Mouse (Mus musculus) lung, postnatal 25 days (tissue): ENCODE results near the gene Pard3b.

Experiments used
- DNase-seq: peaks from one replicate; pipeline ENCODE4 v3.0.0; 2022; ENCODE audit warnings: low spot score

Gene Pard3b

DNA sequence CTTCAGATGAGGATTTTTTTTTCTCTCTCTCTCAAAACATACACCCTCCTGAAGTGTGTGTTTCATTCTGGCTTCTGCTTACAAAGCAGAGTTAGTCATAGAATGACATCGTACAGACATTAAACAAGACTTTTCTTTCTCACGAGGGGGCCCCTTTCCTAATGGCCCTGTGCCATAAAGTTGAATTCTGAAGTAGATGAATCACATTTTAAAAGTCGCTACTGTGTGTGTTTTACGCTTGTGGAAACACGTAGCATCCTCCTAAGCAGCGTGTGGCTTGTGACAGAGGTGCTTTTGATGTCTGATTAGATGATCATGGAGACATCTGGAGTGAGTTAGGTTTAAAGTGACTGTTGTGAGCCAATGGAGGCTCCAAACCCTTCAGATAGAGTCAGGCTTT is 447.4 kb downstream of the Pard3b start:
- no peak for DNase-seq

DNA sequence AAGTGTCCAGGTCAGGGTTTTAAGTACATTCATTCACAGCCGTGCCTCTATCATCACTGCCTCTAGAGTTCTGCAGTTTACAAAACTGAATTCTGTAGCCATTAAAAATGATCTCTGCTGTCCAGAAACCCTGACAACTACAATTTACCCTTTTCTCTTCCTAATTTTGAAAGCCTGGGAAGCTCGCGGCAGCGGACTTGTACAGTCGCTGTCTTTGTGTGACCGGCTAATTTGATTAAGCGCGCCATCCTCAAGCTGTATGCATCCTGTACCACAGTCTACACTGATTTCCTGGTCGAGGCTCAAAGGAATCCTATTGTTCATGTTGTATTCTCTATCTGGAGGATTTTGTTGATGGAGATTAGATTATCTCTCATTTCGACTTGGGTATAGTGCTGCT is 448.8 kb downstream of the Pard3b start:
- DNase-seq: no peak

DNA sequence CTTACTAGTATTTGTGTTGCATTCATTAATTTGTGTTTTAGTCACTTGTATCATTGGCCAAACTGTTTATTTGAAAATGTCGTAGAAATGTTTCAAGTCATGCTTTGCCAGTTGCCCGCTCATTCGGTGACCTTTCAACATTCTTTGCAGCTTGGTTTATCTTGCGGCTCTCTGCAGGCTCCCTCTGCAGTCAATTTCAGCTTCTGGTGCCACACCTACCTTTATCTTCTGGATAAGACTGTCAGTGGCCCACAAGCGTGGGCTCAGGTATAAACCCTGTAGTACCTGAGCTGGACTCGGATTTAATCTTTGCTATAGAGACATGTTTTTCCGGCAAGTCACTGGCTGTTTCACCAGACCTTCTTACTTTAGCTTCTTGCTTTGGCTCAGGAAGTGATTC is 456.3 kb downstream of the Pard3b start:
- no peak for DNase-seq

DNA sequence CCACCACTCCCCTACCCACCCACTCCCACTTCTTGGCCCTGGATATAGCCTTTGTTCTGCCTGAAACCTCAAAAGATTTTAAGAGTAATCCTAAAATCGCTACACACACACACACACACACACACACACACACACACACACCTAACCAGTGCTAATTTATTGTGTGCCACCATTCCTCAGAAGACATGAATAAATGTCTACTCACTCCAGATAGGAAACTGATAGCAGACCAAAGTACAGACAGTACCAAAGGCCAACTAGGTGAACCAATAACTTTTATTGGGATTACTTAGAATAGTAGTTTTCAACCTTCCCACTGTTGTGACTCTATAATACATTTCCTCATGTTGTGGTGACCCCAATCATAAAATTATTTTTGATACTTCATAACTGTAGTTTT is 483.8 kb downstream of the Pard3b start:
- no peak for DNase-seq

DNA sequence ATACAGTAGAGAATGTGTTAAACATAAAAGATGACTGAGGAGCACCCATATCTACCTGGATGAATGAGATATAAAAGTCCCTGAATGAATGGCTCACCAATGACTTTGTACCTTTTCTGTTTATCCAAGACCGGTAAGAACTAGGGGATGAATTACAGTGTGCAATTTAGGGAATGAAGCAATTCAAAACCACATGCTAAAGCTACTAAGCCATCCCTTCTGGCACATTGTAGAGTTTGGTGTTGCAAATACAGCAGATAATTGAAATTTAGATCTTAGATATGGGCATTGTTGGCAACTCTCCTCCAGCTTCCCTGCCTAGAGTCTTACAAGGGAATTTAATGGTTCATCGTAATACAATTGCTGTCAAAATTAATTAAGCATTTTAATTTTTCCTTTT is 490.6 kb downstream of the Pard3b start:
- no peak for DNase-seq

DNA sequence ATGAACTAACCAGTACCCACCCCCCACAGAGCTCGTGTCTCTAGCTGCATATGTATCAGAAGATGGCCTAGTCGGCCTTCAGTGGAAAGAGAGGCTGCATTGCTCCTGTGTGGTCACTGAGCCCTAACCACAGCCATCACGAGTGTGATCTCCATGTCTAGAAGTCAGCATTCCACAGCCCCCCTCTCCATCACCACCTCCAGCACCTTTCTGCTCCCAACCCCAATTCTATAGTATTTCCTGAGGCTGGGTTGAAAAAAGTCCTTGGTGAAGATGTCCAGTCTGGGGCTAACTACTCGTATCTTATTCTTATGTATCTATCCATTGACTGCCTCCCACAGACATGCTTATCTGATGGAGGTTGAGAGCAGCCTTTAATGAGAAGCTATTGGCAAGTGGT is 509.5 kb downstream of the Pard3b start:
- DNase-seq: no peak

DNA sequence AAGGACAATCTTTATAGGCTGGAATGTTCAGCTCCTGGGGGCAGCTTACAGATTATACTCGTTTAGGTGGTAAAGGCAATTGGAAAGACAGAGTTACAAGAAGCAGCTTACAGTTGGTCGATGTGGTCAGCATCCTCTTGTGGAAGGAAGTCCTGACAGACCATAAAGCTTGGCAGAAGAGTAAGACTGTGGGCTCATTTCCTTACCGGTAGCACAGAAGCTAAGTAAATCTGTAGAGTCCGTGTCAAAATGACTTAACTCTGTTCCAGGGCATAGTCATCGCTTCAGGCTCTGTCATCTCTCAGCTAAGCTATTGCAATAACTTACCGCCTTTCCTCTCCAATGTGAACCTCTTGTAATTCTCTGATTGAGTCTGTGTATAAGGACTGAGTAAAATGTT is 510.2 kb downstream of the Pard3b start:
- DNase-seq: no peak

DNA sequence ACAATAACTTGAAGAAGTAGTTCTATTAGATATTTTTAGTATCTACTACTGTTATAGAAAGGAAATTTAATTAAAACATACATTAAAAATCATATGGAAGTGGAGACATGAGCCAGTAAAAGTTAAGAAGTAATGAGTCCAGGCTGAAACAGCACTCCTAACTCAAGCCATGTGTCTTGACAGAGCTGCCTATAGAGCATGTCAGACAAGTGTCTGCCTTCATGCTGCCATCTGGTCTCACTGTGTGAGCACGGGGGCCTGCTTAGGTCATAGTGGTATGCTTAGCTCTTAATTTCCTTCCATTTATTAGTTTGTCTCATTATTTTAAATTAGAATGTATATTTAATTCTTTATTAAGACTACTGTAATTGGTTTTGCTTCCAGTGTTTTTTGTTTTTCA is 517.3 kb downstream of the Pard3b start:
- no peak for DNase-seq

DNA sequence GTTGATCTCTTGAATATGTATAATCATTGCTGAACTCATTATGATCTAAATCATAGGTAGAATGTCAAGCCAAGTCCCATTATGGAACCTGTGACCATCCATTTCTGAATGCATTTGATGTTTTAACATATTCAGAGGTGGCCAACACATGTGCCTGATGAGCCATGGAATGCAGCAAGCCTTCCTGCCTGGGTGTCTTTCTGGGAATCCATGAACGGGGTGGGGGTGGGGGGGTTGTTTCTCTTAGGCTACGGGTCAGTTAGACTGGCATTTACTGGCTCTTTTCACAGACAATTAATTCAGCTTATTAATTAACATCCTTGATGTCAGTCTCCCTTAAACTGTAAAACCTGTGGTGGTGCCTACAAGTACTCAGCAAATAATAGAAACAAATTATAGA is 521.0 kb downstream of the Pard3b start:
- no peak for DNase-seq

DNA sequence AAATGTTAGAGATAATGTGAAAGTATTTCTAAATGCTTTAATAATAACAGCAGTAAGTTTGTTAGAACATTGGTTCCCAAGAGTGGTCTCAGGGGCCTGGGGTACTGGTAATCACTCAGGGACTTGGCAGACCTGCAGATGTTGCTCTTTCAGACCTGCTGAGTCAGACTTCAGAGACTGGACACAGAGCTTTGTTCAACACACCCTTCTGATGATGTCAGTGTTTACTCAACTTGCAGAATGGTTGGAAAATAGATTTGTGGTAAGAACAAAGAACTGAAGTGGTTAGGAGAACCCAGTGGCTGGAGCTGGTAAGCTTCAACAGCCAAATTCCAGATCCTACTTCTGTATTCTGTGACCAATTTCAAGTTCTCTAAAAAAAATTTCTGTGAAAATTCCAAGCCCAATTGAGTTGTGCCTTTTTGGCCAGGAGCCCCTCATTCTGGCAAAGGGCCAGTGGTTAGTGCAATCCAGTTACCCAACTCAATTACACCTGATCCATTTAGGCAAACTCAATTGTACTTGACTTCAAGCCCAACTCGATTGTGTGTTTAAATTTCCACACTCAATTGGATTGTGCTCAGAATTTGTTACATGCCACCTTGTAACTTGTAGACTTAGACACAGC is 536.5 kb downstream of the Pard3b start:
- peak; percentile 73 for DNase-seq

DNA sequence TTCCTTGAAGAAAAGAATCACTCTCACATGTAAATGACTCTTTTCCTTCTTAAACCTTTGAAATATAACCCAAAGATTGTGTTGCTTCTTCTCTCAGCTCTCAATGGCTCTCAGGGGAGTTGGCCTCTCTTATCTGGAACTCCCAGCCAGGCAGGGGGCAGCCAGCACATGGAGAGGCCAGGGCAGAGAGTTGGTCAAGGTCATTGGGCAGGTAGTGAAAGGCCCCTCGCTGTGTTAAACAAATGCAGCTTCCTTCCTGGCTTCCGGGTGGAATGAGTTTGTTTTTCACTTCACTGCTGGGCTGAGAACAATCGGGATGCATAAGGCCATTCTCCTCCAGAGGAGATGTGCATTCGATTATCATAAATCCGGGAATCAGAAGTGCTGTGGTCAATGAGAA is 543.0 kb downstream of the Pard3b start:
- DNase-seq: no peak

DNA sequence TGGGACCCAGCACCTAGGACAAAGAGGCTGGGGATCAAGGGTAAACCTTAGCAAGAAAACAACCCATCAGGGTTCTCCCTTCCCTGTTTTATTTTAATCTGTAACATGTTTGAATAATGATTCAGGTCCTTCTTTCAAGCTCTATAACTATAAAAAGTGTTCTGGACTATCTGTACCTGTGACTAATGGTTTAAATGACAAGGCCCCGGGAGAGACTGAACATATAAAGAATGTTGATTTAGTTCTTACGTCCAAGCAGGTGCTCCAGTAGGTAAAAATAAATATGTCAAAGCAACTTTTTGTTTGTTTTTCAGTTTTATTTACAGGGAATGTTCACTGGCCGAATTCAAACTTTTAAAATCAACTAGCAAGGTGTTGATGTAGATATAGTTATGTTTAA is 544.0 kb downstream of the Pard3b start:
- DNase-seq: no peak

DNA sequence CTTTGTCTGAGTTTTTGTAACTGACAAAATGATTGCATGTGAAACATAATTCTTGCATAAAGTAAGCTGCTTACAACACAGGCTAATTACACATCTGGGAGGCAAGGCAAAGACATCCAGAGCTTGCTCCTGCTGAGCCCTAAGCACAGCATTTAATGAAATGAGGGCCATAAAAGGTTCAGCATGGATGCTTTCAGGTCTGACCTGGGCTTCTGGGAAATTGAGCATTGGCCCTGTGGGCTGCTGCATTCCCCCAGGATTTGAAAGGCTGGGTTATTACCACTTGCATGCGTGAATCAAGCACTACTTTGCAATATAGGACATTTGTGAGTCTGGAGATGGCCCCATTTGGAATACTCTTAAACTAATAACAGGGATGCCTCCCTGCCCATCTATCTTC is 552.2 kb downstream of the Pard3b start:
- no peak for DNase-seq

DNA sequence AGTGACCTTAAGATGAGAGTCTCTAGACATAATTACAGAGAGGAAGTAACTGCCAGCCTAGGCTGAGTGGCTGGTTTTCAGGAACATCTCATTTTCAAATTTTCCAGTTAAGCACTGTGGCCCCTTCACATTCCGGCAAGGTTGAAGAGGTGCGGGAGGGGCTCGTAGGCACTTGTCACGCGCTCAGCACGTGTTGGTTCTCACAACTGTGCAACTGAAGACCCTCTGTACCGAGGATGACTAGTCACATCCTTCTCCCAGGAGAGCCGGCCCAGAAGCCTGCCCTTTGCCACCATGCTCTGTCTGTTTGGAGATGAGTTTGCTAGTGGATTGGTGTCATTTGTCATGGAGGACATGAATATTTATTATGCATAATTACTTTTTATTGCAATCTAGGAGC is 558.9 kb downstream of the Pard3b start:
- no peak for DNase-seq

DNA sequence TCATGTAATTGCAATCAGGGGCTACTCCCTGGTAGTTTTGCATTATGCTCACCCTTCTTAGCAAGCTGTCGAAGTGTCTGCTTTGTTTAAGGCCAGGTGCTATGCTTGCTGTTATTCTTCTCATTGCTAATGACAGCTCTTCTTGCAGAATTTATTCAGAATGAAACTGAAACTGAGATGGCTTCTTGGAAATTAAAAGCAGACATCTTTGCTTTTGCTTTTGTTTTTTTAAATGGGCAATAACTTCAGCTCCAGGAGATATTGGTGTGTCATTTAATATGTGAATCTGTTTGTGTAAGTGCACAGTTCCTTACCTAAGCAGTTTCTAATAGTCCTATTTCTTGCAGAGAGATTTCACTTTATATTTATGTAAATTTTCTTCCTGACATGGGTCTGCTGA is 562.3 kb downstream of the Pard3b start:
- no peak for DNase-seq

DNA sequence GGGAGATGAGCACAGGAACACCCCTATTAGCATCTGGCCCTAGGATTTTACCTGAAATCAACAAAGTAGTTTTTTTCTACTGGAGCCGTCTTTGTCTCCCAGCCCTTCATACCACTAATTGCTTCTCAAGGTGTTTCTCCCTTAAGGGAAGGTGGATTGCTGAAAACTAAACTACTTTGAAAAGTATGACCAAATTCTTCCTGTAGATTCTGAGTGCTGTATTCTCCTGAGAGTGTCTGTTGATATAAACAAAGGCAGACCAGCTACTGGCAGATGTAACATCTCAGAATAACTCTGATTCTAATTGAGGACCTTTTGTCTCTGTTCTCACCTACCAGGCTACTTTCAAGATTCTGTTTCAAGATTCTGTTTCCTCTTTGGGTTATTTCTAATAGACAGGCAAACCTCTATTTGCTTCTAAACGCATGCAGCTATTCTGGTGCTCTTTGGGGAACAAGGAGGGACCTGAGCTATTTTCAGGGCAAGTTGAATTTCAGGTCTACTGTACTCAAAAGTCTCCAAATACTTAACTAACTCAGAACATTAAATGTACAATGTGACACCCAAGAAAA is 563.1 kb downstream of the Pard3b start:
- DNase-seq: no peak

DNA sequence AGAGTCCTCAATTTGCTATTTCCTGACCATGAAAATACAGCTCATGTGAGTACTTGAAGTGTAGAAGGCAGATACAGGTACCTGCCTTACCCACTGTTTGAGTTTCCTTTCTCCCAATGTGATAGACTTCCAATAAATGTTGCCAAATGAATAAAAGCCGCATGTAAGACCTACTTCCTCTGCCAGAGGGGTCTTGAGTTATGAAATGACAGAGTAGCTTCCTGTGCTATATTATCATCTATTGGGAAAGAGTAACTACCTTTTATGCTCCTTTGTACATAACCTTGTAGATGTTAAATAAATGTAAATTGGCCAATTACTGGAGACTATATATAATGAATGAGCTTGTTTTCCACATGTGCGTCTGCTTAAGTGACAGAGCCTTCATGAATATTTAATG is 574.7 kb downstream of the Pard3b start:
- DNase-seq: no peak

DNA sequence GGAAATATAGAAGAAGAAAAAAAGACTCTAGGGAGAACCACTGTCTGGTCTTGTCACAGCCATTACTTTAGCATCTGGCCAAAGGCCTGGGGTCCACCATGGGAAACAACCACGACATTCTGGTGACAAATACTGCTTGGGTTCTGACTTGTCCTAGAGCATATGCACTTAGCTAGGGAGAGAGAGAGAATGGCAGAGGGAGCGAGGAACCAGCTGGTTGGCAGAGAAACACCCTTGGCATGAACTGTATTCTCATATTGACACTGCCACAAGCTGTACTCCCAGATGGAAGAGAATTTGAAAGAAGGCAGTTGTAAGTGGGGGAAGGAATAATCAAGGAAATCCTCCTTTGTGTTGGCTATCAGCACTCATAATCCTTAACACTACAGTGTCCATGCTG is 577.2 kb downstream of the Pard3b start:
- no peak for DNase-seq

DNA sequence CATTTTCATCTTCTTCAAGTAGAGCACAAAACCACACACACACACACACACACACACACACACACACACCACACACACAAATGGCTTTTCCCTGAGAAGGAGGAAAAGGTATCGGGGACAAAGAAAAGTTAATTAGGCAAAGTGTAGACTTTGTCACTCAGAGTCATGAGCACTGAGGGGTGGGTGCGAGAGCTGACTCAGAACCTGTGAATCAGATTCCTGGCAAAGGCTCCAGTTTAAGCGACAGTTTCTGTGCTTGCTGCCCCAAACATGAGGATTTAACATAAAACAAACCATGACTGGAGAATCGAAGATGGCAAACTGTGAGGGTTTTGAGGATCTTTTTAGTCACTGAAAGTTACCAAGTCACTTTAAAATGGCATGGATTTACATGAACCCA is 577.9 kb downstream of the Pard3b start:
- no peak for DNase-seq

DNA sequence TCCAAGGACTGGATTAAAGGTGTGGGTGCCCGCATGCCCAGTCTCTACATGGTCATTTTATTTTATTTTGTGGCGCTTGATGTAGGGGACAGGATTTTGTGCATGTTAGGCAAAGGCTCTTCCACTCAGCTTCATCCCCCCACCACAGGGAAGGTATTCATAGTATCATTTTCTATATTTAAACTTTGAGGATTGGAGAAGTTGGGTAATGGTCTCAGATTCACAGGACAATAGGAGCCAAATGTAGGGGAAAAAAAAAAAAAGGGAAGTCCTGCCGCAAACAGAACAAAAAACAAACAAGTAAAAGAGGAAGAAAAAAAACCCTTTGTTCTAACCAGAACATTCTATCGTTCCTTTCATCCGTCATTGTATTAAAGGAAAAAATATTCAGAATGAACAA is 590.5 kb downstream of the Pard3b start:
- DNase-seq: no peak

DNA sequence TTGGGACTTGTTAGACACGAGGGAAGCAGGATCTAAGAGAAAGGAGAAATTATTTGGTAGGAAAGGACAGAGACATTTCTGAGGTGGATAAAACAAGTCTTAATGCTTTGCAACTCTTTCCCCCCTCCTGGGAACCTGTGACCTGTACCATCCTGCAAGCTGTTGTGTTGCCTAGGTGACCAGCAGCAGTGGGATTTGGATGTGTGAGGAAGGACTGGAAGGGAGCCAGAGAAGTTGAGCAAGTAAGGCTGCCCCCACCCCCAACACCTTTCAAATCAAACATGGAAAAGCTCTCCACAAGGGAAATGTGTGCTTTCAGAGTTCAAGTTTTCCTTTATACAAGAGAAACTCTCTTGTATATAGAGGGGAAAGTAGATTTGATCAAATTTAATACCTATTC is 595.4 kb downstream of the Pard3b start:
- peak; percentile 19 for DNase-seq

DNA sequence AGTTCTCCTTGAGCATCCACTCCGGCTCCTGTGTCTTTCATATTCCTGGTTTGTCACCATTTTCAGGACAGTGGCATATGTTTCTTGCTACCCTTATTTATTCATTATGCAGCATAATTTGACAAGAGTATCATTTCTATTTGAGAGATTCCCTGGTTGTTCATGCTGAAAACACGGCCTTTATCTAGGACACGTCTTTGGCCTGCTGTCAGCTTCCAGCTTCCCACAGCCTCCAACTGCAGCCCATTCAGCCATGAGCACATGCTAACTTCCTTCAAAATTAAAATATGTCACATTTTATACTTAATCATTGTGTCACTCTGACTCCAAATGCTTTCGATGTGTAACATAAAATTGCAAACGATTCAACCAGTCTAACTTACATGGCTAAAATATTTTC is 596.5 kb downstream of the Pard3b start:
- no peak for DNase-seq

DNA sequence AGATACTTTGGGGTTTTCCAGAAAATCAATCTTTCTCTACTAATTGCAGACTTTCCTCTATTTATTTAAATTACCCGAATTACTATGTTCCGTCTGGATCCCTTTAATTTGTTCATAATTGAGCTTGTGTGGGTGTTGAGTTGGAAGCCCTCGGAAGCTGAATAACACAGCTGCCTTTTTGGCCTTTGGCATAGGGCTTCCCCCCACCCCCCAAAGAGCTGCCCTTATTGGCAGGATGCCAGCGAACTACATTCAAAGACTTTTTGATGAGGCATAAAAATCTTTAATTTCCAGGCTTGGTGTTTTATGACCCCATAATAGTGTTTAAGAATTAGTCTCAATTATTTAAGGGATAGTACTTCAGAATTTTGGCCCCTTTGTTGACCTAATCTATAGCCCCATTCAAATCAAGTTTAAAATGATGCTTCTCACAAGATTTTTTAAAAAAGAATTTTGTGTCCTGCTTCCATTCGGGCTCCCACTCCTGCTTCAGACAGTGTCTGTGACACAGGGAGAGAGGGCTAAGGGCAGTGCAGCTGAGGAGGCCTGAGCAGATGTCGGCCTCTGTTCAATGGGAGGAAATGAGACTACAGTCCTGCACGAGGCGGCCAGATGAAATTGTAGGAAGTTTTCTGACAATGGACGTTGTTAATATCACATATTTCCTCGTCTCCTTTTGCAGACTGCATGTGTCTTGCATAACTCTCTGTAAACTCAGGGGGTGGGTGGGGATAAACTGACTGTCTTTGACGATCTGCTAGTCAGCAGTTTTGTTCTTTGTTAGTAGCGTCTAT is 605.8 kb downstream of the Pard3b start:
- no peak for DNase-seq

DNA sequence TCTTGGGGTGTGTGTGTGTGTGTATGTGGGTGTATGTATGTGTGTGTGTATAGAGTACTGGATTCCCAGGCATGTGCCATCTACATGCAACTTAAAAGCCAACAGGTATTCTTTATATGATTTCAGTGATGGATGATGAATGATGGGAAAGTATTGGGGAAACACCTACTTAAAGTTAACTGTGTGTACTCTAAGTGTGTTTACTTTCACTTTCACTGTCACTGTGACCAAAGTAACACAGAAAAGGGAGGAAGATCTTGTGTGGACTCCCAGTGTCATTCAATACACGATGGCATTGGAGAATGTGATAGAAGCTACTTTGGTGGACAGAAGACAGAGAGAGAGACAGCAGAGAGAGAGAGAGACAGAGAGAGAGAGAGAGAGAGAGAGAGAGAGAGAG is 613.8 kb downstream of the Pard3b start:
- DNase-seq: no peak
